Mouse (Mus musculus) megakaryocyte, embryonic 14.5 days (primary cell): ENCODE results near the gene Selenof.

Experiments used
- FLI1 ChIP-seq: IDR thresholded peaks from 2 replicates; pipeline ENCODE4 v1.6.1; 2012; ENCODE audit warnings: low read length, inconsistent platforms, mixed read lengths
- GATA1 ChIP-seq: IDR thresholded peaks from 3 replicates; pipeline ENCODE4 v1.6.1; 2012; ENCODE audit warnings: mixed read lengths, low read length, inconsistent platforms, borderline replicate concordance

- no peak for TF ChIP-seq GATA1
- no peak for TF ChIP-seq FLI1
Observed at GRCm38 (mm10) chr3:144602819-144603218, 32.7 kb downstream of the Selenof start.
